Mouse (Mus musculus) regulatory T cell (primary cell): ENCODE results near the gene Osbp2.

Experiments used
- in situ Hi-C: fragments of 300-600 bp; cut with MboI, MseI; formaldehyde crosslinking; loops from one replicate; pipeline ENCODE4 v1.15.1; 2025; ENCODE audit warnings: high pct_unique_total_duplicates

Osbp2 gene

GRCm38 (mm10) chr11:3707057-3707456, 156.6 kb downstream of the Osbp2 start:
- in situ Hi-C loops: no loop called here

GRCm38 (mm10) chr11:3704404-3704803, 159.3 kb downstream of the Osbp2 start:
- in situ Hi-C loops: no loop called here

GRCm38 (mm10) chr11:3703089-3703992, 160.4 kb downstream of the Osbp2 start:
- in situ Hi-C loops: no loop called here

GRCm38 (mm10) chr11:3697441-3697840, 166.3 kb downstream of the Osbp2 start:
- in situ Hi-C loops: no loop called here

GRCm38 (mm10) chr11:3696086-3696616, 167.6 kb downstream of the Osbp2 start:
- in situ Hi-C loops: no loop called here

GRCm38 (mm10) chr11:3691746-3692145, 172.0 kb downstream of the Osbp2 start:
- in situ Hi-C loops: no loop called here

- in situ Hi-C loops: no loop called here
These were observed 176.8 kb downstream of the Osbp2 start for GRCm38 (mm10) chr11:3686885-3687284.

GRCm38 (mm10) chr11:3686318-3686717, 177.4 kb downstream of the Osbp2 start:
- in situ Hi-C loops: no loop called here

- in situ Hi-C loops: no loop called here
These were observed 178.3 kb downstream of the Osbp2 start for GRCm38 (mm10) chr11:3685431-3685830.

GRCm38 (mm10) chr11:3684723-3685430, 178.8 kb downstream of the Osbp2 start:
- in situ Hi-C loops: no loop called here

GRCm38 (mm10) chr11:3684232-3684631, 179.5 kb downstream of the Osbp2 start:
- in situ Hi-C loops: no loop called here

- in situ Hi-C loops: no loop called here
These were observed 180.0 kb downstream of the Osbp2 start for GRCm38 (mm10) chr11:3683696-3684095.

GRCm38 (mm10) chr11:3679771-3680170, 183.9 kb downstream of the Osbp2 start:
- in situ Hi-C loops: loop anchor here (5.0 kb wide), 1 partner anchor 132 kb away; no protein-coding TSS in a partner anchor

- in situ Hi-C loops: loop anchor here (5.0 kb wide), 1 partner anchor 130 kb away; no protein-coding TSS in a partner anchor
These were observed 186.5 kb downstream of the Osbp2 start for GRCm38 (mm10) chr11:3677204-3677603.

GRCm38 (mm10) chr11:3676423-3676822, 187.3 kb downstream of the Osbp2 start:
- in situ Hi-C loops: loop anchor here (5.0 kb wide), 1 partner anchor 129 kb away; no protein-coding TSS in a partner anchor

GRCm38 (mm10) chr11:3674545-3674944, 189.2 kb downstream of the Osbp2 start:
- in situ Hi-C loops: no loop called here

GRCm38 (mm10) chr11:3671000-3671628, 192.6 kb downstream of the Osbp2 start:
- in situ Hi-C loops: no loop called here

- in situ Hi-C loops: no loop called here
These were observed 193.9 kb downstream of the Osbp2 start for GRCm38 (mm10) chr11:3669849-3670248.

GRCm38 (mm10) chr11:3668768-3669167, 194.9 kb downstream of the Osbp2 start:
- in situ Hi-C loops: no loop called here

- in situ Hi-C loops: no loop called here
These were observed 196.2 kb downstream of the Osbp2 start for GRCm38 (mm10) chr11:3667506-3667905.

- in situ Hi-C loops: no loop called here
These were observed 201.7 kb downstream of the Osbp2 start for GRCm38 (mm10) chr11:3661964-3662363.
